Mouse (Mus musculus) embryo, embryonic 10 days (tissue): Measurements from ENCODE around the gene Auts2.

Experiments
- DNase-seq: peaks from one replicate; pipeline ENCODE4 v3.0.0-alpha.2; 2015; ENCODE audit warnings: low spot score

The Auts2 gene

DNA sequence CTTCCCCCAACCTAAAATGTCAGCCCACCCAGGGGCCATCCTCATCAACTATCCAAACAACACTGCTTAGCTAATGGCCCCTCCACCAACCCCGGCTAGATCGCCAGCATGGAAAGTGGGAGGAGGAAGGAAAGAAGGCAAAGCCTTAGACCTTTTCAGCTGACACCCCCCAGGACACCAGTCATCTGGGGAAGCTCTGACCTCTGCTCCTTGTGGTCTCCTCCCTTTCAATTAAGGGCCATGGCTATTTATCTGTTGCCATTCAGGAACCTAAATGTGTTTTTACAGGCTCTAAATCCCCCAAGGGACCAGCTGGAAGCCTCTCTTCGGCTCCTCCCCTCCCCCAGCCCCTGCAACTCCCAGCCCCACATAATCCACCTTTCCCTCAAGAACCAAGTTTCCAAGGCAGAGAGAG is 42.3 kb downstream of the Auts2 start:
- DNase-seq = peak; percentile 80

DNA sequence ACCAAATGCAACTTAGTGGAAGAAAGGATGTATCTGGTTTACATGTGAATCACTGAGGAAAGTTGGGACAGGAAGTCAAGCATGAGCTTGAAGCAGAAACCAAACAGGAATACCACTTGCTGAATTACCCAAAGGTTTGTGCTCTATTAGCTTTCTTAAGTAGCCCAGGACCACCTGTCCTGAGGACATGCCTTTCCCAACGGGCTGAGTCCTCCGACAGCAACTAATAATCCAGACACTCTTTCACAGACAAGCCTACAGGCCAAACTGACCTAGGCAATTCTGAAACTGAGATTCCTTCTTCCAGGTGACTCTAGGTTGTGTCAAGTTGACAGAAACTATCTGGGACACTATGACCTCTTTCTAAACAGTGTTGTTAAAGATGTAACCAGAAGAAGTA is 44.2 kb downstream of the Auts2 start:
- DNase-seq = no peak

GRCm38 (mm10) chr5:132498045-132498444 is 45.1 kb downstream of the Auts2 start:
- no peak for DNase-seq

GRCm38 (mm10) chr5:132492793-132493192 is 50.4 kb downstream of the Auts2 start:
- no peak for DNase-seq

DNA sequence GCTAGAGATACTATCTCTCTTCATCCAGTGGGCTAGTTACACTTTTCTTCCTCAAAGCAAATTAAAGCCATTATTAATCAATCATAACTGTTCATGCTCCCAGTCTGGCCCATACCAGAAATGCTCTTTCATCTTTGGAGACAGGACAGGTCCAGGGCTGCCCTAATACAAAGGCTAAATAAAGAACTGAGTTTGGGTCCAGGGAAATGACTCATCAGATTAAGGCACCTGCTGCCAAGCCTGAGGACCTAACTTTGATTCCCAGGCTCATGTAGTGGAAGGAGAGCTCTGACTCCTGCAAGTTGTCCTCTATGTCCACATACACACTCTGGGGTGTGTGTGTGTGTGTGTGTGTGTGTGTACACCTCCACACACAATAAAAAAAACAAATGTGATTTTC is 51.1 kb downstream of the Auts2 start:
- DNase-seq = no peak

DNA sequence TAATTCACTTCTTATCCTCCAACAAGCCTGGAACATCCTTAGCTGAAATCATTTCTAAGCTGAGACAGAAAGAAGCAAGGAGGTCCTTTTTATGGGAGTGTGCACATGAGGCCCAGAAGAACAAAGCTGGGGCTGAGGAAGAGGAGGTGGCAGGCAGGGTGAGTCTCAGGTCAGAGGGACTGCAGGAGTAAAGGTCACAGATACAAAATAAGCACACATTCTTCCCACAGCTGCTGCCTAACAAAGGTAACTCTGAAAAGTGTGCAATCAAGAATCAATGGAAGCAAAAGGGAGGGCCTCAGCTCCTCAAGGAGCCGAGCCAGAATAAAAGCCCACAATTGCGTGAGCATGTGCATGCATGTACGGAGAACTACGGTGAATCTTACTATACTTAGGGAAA is 51.6 kb downstream of the Auts2 start:
- DNase-seq = peak; percentile 66

GRCm38 (mm10) chr5:132490326-132490725 is 52.8 kb downstream of the Auts2 start:
- no peak for DNase-seq

- DNase-seq = no peak
Observed at GRCm38 (mm10) chr5:132489736-132490313, 53.3 kb downstream of the Auts2 start.

DNA sequence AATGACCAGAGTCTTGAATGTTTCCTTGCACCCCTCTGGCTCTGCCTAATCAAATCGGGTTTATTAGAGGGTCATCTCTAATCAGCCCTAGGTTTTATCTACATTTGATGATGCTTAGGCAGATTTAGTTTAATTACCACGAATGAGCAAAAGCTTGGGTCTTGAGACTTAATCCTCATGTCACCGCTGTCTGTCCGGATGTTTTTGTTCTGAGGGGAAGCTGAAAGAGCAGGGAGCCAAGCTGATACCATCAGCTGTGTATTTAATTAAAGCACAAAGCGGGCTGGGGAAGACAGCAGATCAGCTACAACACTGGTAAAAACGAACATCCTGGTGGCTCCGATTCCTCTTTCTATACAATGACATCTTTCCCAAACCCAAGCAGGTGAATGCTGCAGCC is 56.3 kb downstream of the Auts2 start:
- DNase-seq = no peak

- DNase-seq = no peak
Observed at GRCm38 (mm10) chr5:132485994-132486393, 57.1 kb downstream of the Auts2 start.

DNA sequence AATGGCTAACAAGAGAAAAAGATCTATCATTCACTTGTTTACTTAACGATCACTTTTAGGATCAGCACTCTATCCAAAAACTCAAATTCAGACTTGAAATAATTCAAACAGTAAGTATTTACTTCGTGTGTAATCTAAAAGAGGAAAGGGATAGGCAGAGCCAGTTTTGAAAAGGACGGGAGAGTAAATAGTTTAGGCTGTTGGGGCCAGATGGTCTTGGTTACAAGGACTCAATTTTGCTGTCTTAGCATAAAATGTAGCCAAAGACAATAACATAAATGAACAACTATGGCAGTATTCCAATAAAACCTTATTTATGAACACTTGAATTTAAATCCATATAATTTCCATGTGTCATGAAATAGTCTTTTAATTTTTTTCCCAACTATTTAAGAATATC is 57.7 kb downstream of the Auts2 start:
- DNase-seq = no peak

DNA sequence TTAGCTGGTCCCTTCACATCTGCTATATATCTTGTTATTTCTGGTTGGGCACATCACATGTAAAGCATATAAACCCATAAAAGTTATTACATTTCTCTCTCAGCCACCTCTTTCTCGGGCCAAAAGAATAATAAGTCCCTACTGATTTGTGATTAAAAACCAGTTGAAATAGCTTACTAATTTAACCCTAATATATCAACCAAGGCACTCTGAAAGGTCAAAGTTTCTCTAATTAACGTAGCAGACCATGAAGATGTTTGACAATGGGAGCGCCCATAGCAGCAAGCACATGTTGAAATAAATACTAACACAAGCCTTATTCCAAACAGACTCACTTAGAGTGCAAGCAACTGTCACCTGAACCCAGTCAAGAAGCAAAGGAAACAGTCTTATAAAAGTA is 61.7 kb downstream of the Auts2 start:
- DNase-seq = no peak

GRCm38 (mm10) chr5:132480461-132480860 is 62.7 kb downstream of the Auts2 start:
- DNase-seq = no peak

- DNase-seq = no peak
Observed at GRCm38 (mm10) chr5:132479227-132479857, 63.8 kb downstream of the Auts2 start.

- DNase-seq = no peak
Observed at GRCm38 (mm10) chr5:132477533-132477932, 65.6 kb downstream of the Auts2 start.

GRCm38 (mm10) chr5:132472905-132473321 is 70.2 kb downstream of the Auts2 start:
- DNase-seq = no peak

GRCm38 (mm10) chr5:132472184-132472829 is 70.8 kb downstream of the Auts2 start:
- DNase-seq = no peak

GRCm38 (mm10) chr5:132467364-132467743 is 75.8 kb downstream of the Auts2 start:
- DNase-seq = no peak

GRCm38 (mm10) chr5:132466427-132467363 is 76.4 kb downstream of the Auts2 start:
- no peak for DNase-seq

- no peak for DNase-seq
Observed at GRCm38 (mm10) chr5:132462560-132462959, 80.6 kb downstream of the Auts2 start.

GRCm38 (mm10) chr5:132458498-132458897 is 84.6 kb downstream of the Auts2 start:
- DNase-seq = no peak

- no peak for DNase-seq
Observed at GRCm38 (mm10) chr5:132452381-132452780, 90.8 kb downstream of the Auts2 start.

DNA sequence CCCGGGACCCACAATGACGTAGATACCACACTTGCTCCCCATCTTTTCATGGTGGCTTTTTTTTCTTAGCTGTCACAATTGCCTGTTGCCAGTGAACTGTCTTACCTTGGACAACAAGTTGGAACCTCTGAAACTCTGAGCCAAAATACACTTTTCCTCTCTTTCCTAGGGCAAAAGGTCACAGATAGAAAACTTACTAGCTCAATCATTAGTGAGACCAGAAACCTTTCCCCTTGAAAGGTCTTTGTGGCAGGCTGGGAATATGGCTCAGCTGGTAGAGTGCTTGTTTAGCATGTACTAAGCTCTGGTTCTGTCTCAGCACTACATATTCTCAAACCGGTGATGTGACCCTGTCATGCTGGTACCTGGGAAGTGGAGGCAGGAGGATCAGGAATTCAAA is 93.1 kb downstream of the Auts2 start:
- no peak for DNase-seq
